Mouse (Mus musculus) kidney, embryonic 14.5 days (tissue): ENCODE measurements around the gene Cpb2. TPM values are rescaled to one million over a fixed set of nuclear protein-coding genes. Genes with fewer than 3 reads are reported as not detected.

Source experiments
- ATAC-seq: fragments of 200-750 bp; cut with Nextera tagmentation; 2 replicates; pipeline ENCODE4 v1.8.0; 2017; ENCODE audit warnings: moderate number of reproducible peaks, mild to moderate bottlenecking, moderate TSS enrichment, moderate library complexity; ENCODE audit not compliant: low FRiP score, low TSS enrichment
- H3K27ac ChIP-seq: fragments of 300-500 bp; sonication (generic); 2 replicates; pipeline ENCODE4 v1.5.1; 2014; ENCODE audit warnings: low read depth, mild to moderate bottlenecking, low read length, moderate library complexity, mixed read lengths
- H3K27me3 ChIP-seq: fragments of 300-500 bp; sonication (generic); 2 replicates; pipeline ENCODE4 v1.6.1; 2014; ENCODE audit warnings: mild to moderate bottlenecking, low read length; ENCODE audit not compliant: control insufficient read depth, insufficient read depth
- H3K36me3 ChIP-seq: fragments of 300-500 bp; sonication (generic); 2 replicates; pipeline ENCODE4 v1.6.1; 2014; ENCODE audit warnings: low read length, mixed read lengths; ENCODE audit not compliant: control insufficient read depth, insufficient read depth
- H3K4me1 ChIP-seq: fragments of 300-500 bp; sonication (generic); 2 replicates; pipeline ENCODE4 v1.6.1; 2014; ENCODE audit warnings: low read length, mixed read lengths; ENCODE audit not compliant: control insufficient read depth, insufficient read depth
- H3K4me2 ChIP-seq: fragments of 300-500 bp; sonication (generic); replicated peaks from 2 replicates; pipeline ENCODE4 v1.6.1; 2014; ENCODE audit warnings: low read depth, mild to moderate bottlenecking, low read length
- H3K4me3 ChIP-seq: fragments of 300-500 bp; sonication (generic); 2 replicates; pipeline ENCODE4 v1.5.1; 2014; ENCODE audit warnings: mild to moderate bottlenecking, low read length
- H3K9ac ChIP-seq: fragments of 300-500 bp; sonication (generic); 2 replicates; pipeline ENCODE4 v1.6.1; 2014; ENCODE audit warnings: low read depth, mild to moderate bottlenecking, low read length, moderate library complexity
- H3K9me3 ChIP-seq: fragments of 300-500 bp; sonication (generic); 2 replicates; pipeline ENCODE4 v1.6.1; 2016; ENCODE audit warnings: low read length; ENCODE audit not compliant: control insufficient read depth
- WGBS: fragments of 180-500 bp; shearing (Covaris S2); extraction: QIAGEN DNeasy Blood & Tissue Kit; methylation state at CpG from one replicate; pipeline ENCODE4 v1.1.7; 2014; 5-methylcytosine and 5-hydroxymethylcytosine counted together
- polyA plus RNA-seq: library from polyadenylated mRNA; unstranded; fragments of >200 nt; fragmentation: Nextera tagmentation; extraction: Ambion mirVana; gene quantifications from 2 replicates; pipeline ENCODE4 v1.2.1, GENCODE M21; 2014

Cpb2 gene
- polyA plus RNA-seq, 1 experiment from 2014 or later: 13.2 TPM

GRCm38 (mm10) chr14:75213752-75214151 is 28.3 kb upstream of the Cpb2 start:
- 74% methylated on average over 11 of the region's 11 CpGs for WGBS
- H3K4me3 ChIP-seq: no peak overlapping the region
- no peaks in the 10 kb centered on the region for H3K36me3 ChIP-seq
- no peak overlapping the region for H3K4me2 ChIP-seq
- no peaks in the 10 kb centered on the region for H3K9me3 ChIP-seq
- H3K27ac ChIP-seq: no peak overlapping the region
- no peaks in the 10 kb centered on the region for H3K27me3 ChIP-seq
- H3K9ac ChIP-seq: no peak overlapping the region
- no peaks in the 10 kb centered on the region for H3K4me1 ChIP-seq
- no peak for ATAC-seq

- H3K4me3 ChIP-seq: no peak overlapping the region
- no peaks in the 10 kb centered on the region for H3K27me3 ChIP-seq
- no peak overlapping the region for H3K9ac ChIP-seq
- H3K9me3 ChIP-seq: no peaks in the 10 kb centered on the region
- no peak overlapping the region for H3K27ac ChIP-seq
- no peak overlapping the region for H3K4me2 ChIP-seq
- H3K36me3 ChIP-seq: no peaks in the 10 kb centered on the region
- ATAC-seq: no peak
- H3K4me1 ChIP-seq: no peaks in the 10 kb centered on the region
- 85% methylated on average over 2 of the region's 2 CpGs for WGBS
Observed at GRCm38 (mm10) chr14:75218843-75219242, 23.2 kb upstream of the Cpb2 start.

- H3K9me3 ChIP-seq: no peaks in the 10 kb centered on the region
- no peak overlapping the region for H3K27ac ChIP-seq
- no peak for ATAC-seq
- no peaks in the 10 kb centered on the region for H3K36me3 ChIP-seq
- WGBS: 77% methylated on average over 5 of the region's 5 CpGs
- no peak overlapping the region for H3K4me3 ChIP-seq
- H3K4me1 ChIP-seq: no peaks in the 10 kb centered on the region
- H3K9ac ChIP-seq: no peak overlapping the region
- H3K27me3 ChIP-seq: no peaks in the 10 kb centered on the region
- no peak overlapping the region for H3K4me2 ChIP-seq
Observed at GRCm38 (mm10) chr14:75219250-75219913, 22.7 kb upstream of the Cpb2 start.

- H3K4me3 ChIP-seq: no peak overlapping the region
Observed at GRCm38 (mm10) chr14:75222386-75222785, 19.7 kb upstream of the Cpb2 start.

GRCm38 (mm10) chr14:75227453-75228084 is 14.5 kb upstream of the Cpb2 start:
- Histone ChIP-seq H3K27ac (no peak overlapping the region), H3K36me3 (no peaks in the 10 kb centered on the region), H3K9ac (no peak overlapping the region), H3K9me3 (no peaks in the 10 kb centered on the region), H3K4me3 (no peak overlapping the region), H3K27me3 (no peaks in the 10 kb centered on the region), H3K4me2 (no peak overlapping the region), H3K4me1 (no peaks in the 10 kb centered on the region)
- ATAC-seq: no peak
- 83% methylated on average over 6 of the region's 6 CpGs for WGBS

More at GRCm38 (mm10) chr14:75222386-75222785, 19.7 kb upstream of the Cpb2 start:
- Histone ChIP-seq H3K9me3 (no peaks in the 10 kb centered on the region), H3K9ac (no peak overlapping the region), H3K4me1 (no peaks in the 10 kb centered on the region), H3K27me3 (no peaks in the 10 kb centered on the region), H3K36me3 (no peaks in the 10 kb centered on the region), H3K4me2 (no peak overlapping the region), H3K27ac (no peak overlapping the region)
- no peak for ATAC-seq
- WGBS: 73% methylated on average over 6 of the region's 6 CpGs

GRCm38 (mm10) chr14:75229834-75230233 is 12.3 kb upstream of the Cpb2 start:
- Histone ChIP-seq H3K27ac (no peak overlapping the region), H3K4me1 (no peaks in the 10 kb centered on the region), H3K9me3 (no peaks in the 10 kb centered on the region), H3K4me2 (no peak overlapping the region), H3K36me3 (no peaks in the 10 kb centered on the region), H3K9ac (no peak overlapping the region), H3K4me3 (no peak overlapping the region), H3K27me3 (no peaks in the 10 kb centered on the region)
- no peak for ATAC-seq
- 76% methylated on average over 2 of the region's 2 CpGs for WGBS

GRCm38 (mm10) chr14:75233070-75233469 is 9.0 kb upstream of the Cpb2 start:
- Histone ChIP-seq H3K4me2 (no peak overlapping the region), H3K27ac (no peak overlapping the region), H3K36me3 (no peaks in the 10 kb centered on the region), H3K27me3 (no peaks in the 10 kb centered on the region), H3K9ac (no peak overlapping the region), H3K9me3 (no peaks in the 10 kb centered on the region), H3K4me1 (no peaks in the 10 kb centered on the region), H3K4me3 (no peak overlapping the region)
- WGBS: 90% methylated on average over 5 of the region's 5 CpGs
- ATAC-seq: no peak

GRCm38 (mm10) chr14:75235552-75235951 is 6.5 kb upstream of the Cpb2 start:
- no peaks in the 10 kb centered on the region for H3K4me1 ChIP-seq
- no peak for ATAC-seq
- no peak overlapping the region for H3K27ac ChIP-seq
- no peaks in the 10 kb centered on the region for H3K36me3 ChIP-seq
- no peak overlapping the region for H3K9ac ChIP-seq
- no peak overlapping the region for H3K4me3 ChIP-seq
- no peak overlapping the region for H3K4me2 ChIP-seq
- H3K9me3 ChIP-seq: no peaks in the 10 kb centered on the region
- 68% methylated on average over 8 of the region's 8 CpGs for WGBS
- H3K27me3 ChIP-seq: no peaks in the 10 kb centered on the region

GRCm38 (mm10) chr14:75235955-75236635 is 6.0 kb upstream of the Cpb2 start:
- Histone ChIP-seq H3K27me3 (no peaks in the 10 kb centered on the region), H3K36me3 (no peaks in the 10 kb centered on the region), H3K4me3 (no peak overlapping the region), H3K27ac (no peak overlapping the region), H3K9ac (no peak overlapping the region), H3K4me2 (no peak overlapping the region), H3K4me1 (no peaks in the 10 kb centered on the region), H3K9me3 (no peaks in the 10 kb centered on the region)
- 47% methylated on average over 9 of the region's 9 CpGs for WGBS
- ATAC-seq: no peak
